Mouse (Mus musculus) kidney, adult 10 weeks (tissue): Measurements from ENCODE around the gene Prkg1. TPM values are rescaled to one million over a fixed set of nuclear protein-coding genes. Genes with fewer than 3 reads are reported as not detected.

Source experiments
- polyA plus RNA-seq: library from polyadenylated mRNA; stranded (reverse); fragments of 350-450 nt; fragmentation: Illumina TruSeq; extraction: RNeasy Lipid Tissue Mini Kit (QIAGEN cat#74804); gene quantifications from one replicate; pipeline ENCODE4 v1.2.3, GENCODE M21; 2014; ENCODE audit warnings: low read depth, low replicate concordance

The Prkg1 gene
- polyA plus RNA-seq, result 5.6 TPM

GRCm38 (mm10) chr19:31764801-31765340 is at the start of gene Prkg1:
Gene Prkg1, minus strand, starts transcription at chr19:31765033.

GRCm38 (mm10) chr19:31082662-31083429 is 682.0 kb downstream of the Prkg1 start, which contains the start of gene Cstf2t:
Gene Cstf2t, plus strand, starts transcription at chr19:31082837.

GRCm38 (mm10) chr19:30549044-30549853 is 1215.6 kb downstream of the Prkg1 start, which contains the start of gene Dkk1:
Gene Dkk1, minus strand, starts transcription at chr19:30549665.

Other genes with a start within 250 kb of the Prkg1 start
- 127 TPM for gene A1cf, start 103.7 kb upstream of the Prkg1 start, polyA plus RNA-seq